Mouse (Mus musculus): ENCODE measurements around the gene Saysd1. TPM values are rescaled to one million over a fixed set of nuclear protein-coding genes. Genes with fewer than 3 reads are reported as not detected.

Gene Saysd1
- polyA plus RNA-seq, 1 experiment from 2014 or later = 18.1 TPM

DNA sequence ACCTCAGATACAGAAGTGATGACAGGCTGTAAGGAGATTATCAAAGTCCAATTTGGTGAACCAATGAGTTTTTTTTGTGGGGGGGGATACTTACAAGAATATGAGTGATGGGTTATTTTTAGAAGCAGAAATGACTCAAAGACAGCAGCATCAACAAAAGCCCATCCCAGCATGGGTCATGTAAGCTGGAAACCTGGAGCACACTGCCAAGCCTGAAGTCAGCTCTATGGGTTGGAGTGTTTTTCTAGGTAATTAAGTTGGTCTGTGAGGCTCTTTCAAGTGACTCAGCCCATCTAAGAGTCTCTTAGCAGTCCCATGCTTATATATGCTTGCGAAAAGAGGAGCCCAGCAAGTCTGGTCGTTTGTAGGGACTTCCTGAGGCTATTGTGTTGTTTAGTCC, 91.0 kb downstream of the Saysd1 start:
- no peak overlapping the region for H3K27ac ChIP-seq
- ATAC-seq (replicated peaks; ENCODE audit: low FRiP score, low read depth) (no peak), DNase-seq (ENCODE audit: low spot score) (no peak)
- H3K4me2 ChIP-seq (ENCODE audit: low read length) = no peak overlapping the region
- no peak overlapping the region for H3K4me3 ChIP-seq (replicated peaks; ENCODE audit: low read depth, low read length)
- H3K9me3 ChIP-seq (replicated peaks; ENCODE audit: low read length) = no peaks in the 10 kb centered on the region
- no peak for TF ChIP-seq CTCF (IDR thresholded peaks at IDR 0.05; ENCODE audit: low read depth)
- H3K27me3 ChIP-seq (ENCODE audit: insufficient read depth, low read length) = no peaks in the 10 kb centered on the region
- H3K9ac ChIP-seq (ENCODE audit: low read depth, low read length) = no peak overlapping the region
- 63% methylated on average over 2 of the region's 2 CpGs for WGBS
- no peaks in the 10 kb centered on the region for H3K4me1 ChIP-seq (replicated peaks; ENCODE audit: insufficient read depth, low read length)
- no peaks in the 10 kb centered on the region for H3K36me3 ChIP-seq (ENCODE audit: insufficient read depth, low read length)

GRCm38 (mm10) chr14:20044036-20044435, 94.3 kb downstream of the Saysd1 start:
- Histone ChIP-seq H3K9ac (ENCODE audit: low read depth, low read length) (no peak overlapping the region), H3K9me3 (replicated peaks; ENCODE audit: low read length) (no peaks in the 10 kb centered on the region), H3K4me2 (ENCODE audit: low read length) (no peak overlapping the region), H3K4me3 (replicated peaks; ENCODE audit: low read depth, low read length) (no peak overlapping the region), H3K4me1 (replicated peaks; ENCODE audit: insufficient read depth, low read length) (no peaks in the 10 kb centered on the region), H3K27ac (no peak overlapping the region), H3K27me3 (ENCODE audit: insufficient read depth, low read length) (no peaks in the 10 kb centered on the region), H3K36me3 (ENCODE audit: insufficient read depth, low read length) (no peaks in the 10 kb centered on the region)
- ATAC-seq (replicated peaks; ENCODE audit: low FRiP score, low read depth) = no peak
- TF ChIP-seq CTCF (IDR thresholded peaks at IDR 0.05; ENCODE audit: low read depth) = no peak
- 100% methylated on average over 1 of the region's 1 CpGs for WGBS
- no peak for DNase-seq (ENCODE audit: low spot score)

- ATAC-seq (replicated peaks; ENCODE audit: low FRiP score, low read depth) (no peak), DNase-seq (ENCODE audit: low spot score) (no peak)
- H3K27me3 ChIP-seq (ENCODE audit: insufficient read depth, low read length) = no peaks in the 10 kb centered on the region
- no peaks in the 10 kb centered on the region for H3K36me3 ChIP-seq (ENCODE audit: insufficient read depth, low read length)
- H3K4me2 ChIP-seq (ENCODE audit: low read length) = no peak overlapping the region
- no peak for TF ChIP-seq CTCF (IDR thresholded peaks at IDR 0.05; ENCODE audit: low read depth)
- H3K9me3 ChIP-seq (replicated peaks; ENCODE audit: low read length) = no peaks in the 10 kb centered on the region
- no peak overlapping the region for H3K27ac ChIP-seq
- WGBS = 56% methylated on average over 2 of the region's 2 CpGs
- H3K4me3 ChIP-seq (replicated peaks; ENCODE audit: low read depth, low read length) = no peak overlapping the region
- H3K4me1 ChIP-seq (replicated peaks; ENCODE audit: insufficient read depth, low read length) = no peaks in the 10 kb centered on the region
- no peak overlapping the region for H3K9ac ChIP-seq (ENCODE audit: low read depth, low read length)
These were observed 96.5 kb downstream of the Saysd1 start for GRCm38 (mm10) chr14:20041836-20042235.

DNA sequence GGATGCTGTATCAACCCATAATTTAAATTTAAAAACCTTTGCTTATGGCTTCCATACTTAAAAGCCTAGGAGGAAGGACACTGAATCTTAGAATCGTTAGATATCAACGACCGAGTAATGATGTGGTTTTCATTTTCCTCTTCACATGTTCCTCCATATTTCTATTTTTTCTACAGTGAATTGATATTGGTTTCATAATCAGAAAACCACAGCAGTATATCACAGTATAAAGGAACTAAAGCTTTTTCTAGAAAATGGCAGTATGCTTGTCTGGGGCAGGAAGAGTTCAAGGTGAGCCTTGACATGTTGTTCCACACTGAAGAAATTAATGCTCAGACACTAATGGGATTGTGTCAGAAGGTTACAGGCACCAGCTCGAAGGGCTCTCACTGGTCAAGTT, 97.4 kb downstream of the Saysd1 start:
- H3K4me2 ChIP-seq (ENCODE audit: low read length) = no peak overlapping the region
- H3K4me3 ChIP-seq (replicated peaks; ENCODE audit: low read depth, low read length) = no peak overlapping the region
- H3K36me3 ChIP-seq (ENCODE audit: insufficient read depth, low read length) = no peaks in the 10 kb centered on the region
- no peak overlapping the region for H3K27ac ChIP-seq
- no peak for TF ChIP-seq CTCF (IDR thresholded peaks at IDR 0.05; ENCODE audit: low read depth)
- H3K4me1 ChIP-seq (replicated peaks; ENCODE audit: insufficient read depth, low read length) = no peaks in the 10 kb centered on the region
- no peak overlapping the region for H3K9ac ChIP-seq (ENCODE audit: low read depth, low read length)
- H3K9me3 ChIP-seq (replicated peaks; ENCODE audit: low read length) = no peaks in the 10 kb centered on the region
- H3K27me3 ChIP-seq (ENCODE audit: insufficient read depth, low read length) = no peaks in the 10 kb centered on the region
- ATAC-seq (replicated peaks; ENCODE audit: low FRiP score, low read depth) (no peak), DNase-seq (ENCODE audit: low spot score) (no peak)
- WGBS = 80% methylated on average over 4 of the region's 4 CpGs

GRCm38 (mm10) chr14:20039795-20040194, 98.5 kb downstream of the Saysd1 start:
- no peak overlapping the region for H3K27ac ChIP-seq

DNA sequence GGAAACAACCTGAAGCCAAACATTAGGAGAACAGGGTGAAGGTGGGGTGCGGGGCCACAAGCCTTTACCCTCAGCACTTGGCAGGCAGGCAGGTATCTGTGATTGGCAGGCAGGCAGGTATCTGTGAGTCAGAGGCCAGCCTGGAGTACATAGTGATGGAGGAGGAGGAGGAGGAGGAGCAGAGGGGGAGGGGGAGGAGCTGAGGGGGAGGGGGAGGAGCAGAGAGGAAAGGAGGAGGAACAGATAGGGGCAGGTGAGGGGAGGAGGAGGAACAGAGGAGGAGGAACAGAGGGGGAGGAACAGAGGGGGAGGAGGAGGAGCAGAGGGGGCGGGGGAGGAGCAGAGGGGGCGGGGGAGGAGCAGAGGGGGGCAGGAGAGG, 105.6 kb downstream of the Saysd1 start:
- H3K27ac ChIP-seq = no peak overlapping the region

More at GRCm38 (mm10) chr14:20039795-20040194, 98.5 kb downstream of the Saysd1 start:
- no peaks in the 10 kb centered on the region for H3K4me1 ChIP-seq (replicated peaks; ENCODE audit: insufficient read depth, low read length)
- no peak overlapping the region for H3K4me2 ChIP-seq (ENCODE audit: low read length)
- H3K36me3 ChIP-seq (ENCODE audit: insufficient read depth, low read length) = no peaks in the 10 kb centered on the region
- H3K9ac ChIP-seq (ENCODE audit: low read depth, low read length) = no peak overlapping the region
- 92% methylated on average over 2 of the region's 2 CpGs for WGBS
- H3K4me3 ChIP-seq (replicated peaks; ENCODE audit: low read depth, low read length) = no peak overlapping the region
- DNase-seq (ENCODE audit: low spot score) = no peak
- H3K27me3 ChIP-seq (ENCODE audit: insufficient read depth, low read length) = no peaks in the 10 kb centered on the region
- no peaks in the 10 kb centered on the region for H3K9me3 ChIP-seq (replicated peaks; ENCODE audit: low read length)
- TF ChIP-seq CTCF (IDR thresholded peaks at IDR 0.05; ENCODE audit: low read depth) = no peak
- no peak for ATAC-seq (replicated peaks; ENCODE audit: low FRiP score, low read depth)

DNA sequence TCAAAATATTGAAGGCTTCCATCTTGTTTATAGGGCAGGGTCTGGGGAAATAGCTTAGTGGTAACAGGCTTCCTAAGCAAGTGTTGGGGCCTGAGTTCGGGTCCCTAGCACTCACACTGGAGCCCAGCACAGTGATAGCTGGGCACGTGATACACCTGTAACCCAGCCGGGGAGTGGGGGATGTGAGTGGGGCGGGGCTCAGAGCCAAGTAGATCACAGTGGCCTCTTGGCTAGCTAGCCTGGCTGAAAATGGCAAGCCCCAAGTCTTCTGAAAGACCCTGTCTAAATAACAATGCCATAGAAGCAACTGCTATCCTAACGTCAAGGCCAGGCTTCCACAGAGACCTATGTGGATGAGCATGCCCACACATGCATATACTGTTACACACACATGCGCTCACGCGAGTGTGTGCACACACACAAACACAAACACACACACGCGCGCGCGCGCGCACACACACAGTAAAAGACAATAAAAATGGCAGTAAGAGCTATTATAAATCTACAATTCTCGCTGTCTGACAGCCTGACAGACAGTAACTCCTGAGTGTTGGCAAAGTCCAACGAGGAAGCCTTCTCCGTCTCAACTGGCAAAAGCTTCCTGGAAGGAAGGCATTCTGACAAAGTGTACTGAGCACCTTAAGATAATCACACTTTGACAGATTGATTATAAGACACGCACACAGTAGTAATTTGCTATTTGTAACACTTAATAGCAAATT, 106.2 kb downstream of the Saysd1 start:
- DNase-seq (ENCODE audit: low spot score) (no peak), ATAC-seq (replicated peaks; ENCODE audit: low FRiP score, low read depth) (no peak)
- TF ChIP-seq CTCF (IDR thresholded peaks at IDR 0.05; ENCODE audit: low read depth) = no peak
- Histone ChIP-seq H3K27ac (no peak overlapping the region), H3K9ac (ENCODE audit: low read depth, low read length) (no peak overlapping the region), H3K36me3 (ENCODE audit: insufficient read depth, low read length) (no peaks in the 10 kb centered on the region), H3K4me1 (replicated peaks; ENCODE audit: insufficient read depth, low read length) (no peaks in the 10 kb centered on the region), H3K4me3 (replicated peaks; ENCODE audit: low read depth, low read length) (no peak overlapping the region), H3K4me2 (ENCODE audit: low read length) (no peak overlapping the region), H3K9me3 (replicated peaks; ENCODE audit: low read length) (no peaks in the 10 kb centered on the region), H3K27me3 (ENCODE audit: insufficient read depth, low read length) (no peaks in the 10 kb centered on the region)
- 78% methylated on average over 19 of the region's 19 CpGs for WGBS

More for the DNA sequence above, 105.6 kb downstream of the Saysd1 start:
- TF ChIP-seq CTCF (IDR thresholded peaks at IDR 0.05; ENCODE audit: low read depth) = no peak
- Histone ChIP-seq H3K36me3 (ENCODE audit: insufficient read depth, low read length) (no peaks in the 10 kb centered on the region), H3K9me3 (replicated peaks; ENCODE audit: low read length) (no peaks in the 10 kb centered on the region), H3K4me3 (replicated peaks; ENCODE audit: low read depth, low read length) (no peak overlapping the region), H3K4me2 (ENCODE audit: low read length) (no peak overlapping the region), H3K27me3 (ENCODE audit: insufficient read depth, low read length) (no peaks in the 10 kb centered on the region), H3K9ac (ENCODE audit: low read depth, low read length) (no peak overlapping the region), H3K4me1 (replicated peaks; ENCODE audit: insufficient read depth, low read length) (no peaks in the 10 kb centered on the region)
- DNase-seq (ENCODE audit: low spot score) (no peak), ATAC-seq (replicated peaks; ENCODE audit: low FRiP score, low read depth) (no peak)
- WGBS = 59% methylated on average over 3 of the region's 3 CpGs

Data from kidney, postnatal 0 days (tissue).